Mouse (Mus musculus) CD8-positive naive resting alpha-beta T cell, adult 2 months (primary cell): ENCODE results near the gene Rab1b.

Source experiments
- DNase-seq, 2 experiments: peaks; one replicate each; pipeline ENCODE4 v3.0.0; 2022; ENCODE audit warnings: low read depth in 2 of 2, low spot score in 2 of 2

The Rab1b gene

DNA sequence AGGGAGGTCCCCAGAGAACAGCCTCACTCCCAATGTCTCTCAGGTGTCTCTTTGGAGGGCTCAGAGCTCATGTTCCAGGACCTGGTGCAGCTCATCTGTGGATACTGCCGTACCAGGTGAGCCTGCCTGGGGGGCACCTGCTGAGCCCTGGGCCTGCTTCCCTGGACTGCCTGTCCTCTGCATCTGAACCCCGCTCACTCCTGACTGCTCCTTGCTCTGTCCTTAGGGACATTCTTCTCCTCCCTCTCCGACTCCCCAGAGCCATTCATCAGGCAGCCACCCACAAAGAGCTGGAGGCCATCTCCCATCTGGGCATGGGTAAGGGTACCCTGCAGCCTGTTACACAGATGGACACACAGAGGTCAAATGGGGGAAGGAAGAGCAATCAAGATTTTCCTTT is 55.4 kb downstream of the Rab1b start:
- DNase-seq: no peak

DNA sequence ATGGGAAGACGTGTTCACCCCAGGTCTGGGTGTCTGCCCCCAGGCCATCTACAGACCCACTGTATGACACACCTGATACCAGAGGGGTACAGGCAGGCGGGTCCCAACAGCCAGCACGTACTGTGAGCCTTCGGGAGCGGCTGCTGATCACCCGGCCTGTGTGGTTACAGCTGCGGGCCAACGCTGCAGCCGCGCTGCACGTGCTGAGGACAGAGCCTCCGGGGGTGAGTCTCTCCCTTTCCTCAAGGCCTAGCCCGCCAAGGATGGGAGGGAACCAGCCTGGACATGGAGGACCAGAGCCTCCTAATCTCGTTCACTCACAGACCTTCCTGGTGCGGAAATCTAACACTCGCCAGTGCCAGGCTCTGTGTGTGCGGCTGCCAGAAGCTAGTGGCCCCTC is 55.8 kb downstream of the Rab1b start:
- DNase-seq: no peak

DNA sequence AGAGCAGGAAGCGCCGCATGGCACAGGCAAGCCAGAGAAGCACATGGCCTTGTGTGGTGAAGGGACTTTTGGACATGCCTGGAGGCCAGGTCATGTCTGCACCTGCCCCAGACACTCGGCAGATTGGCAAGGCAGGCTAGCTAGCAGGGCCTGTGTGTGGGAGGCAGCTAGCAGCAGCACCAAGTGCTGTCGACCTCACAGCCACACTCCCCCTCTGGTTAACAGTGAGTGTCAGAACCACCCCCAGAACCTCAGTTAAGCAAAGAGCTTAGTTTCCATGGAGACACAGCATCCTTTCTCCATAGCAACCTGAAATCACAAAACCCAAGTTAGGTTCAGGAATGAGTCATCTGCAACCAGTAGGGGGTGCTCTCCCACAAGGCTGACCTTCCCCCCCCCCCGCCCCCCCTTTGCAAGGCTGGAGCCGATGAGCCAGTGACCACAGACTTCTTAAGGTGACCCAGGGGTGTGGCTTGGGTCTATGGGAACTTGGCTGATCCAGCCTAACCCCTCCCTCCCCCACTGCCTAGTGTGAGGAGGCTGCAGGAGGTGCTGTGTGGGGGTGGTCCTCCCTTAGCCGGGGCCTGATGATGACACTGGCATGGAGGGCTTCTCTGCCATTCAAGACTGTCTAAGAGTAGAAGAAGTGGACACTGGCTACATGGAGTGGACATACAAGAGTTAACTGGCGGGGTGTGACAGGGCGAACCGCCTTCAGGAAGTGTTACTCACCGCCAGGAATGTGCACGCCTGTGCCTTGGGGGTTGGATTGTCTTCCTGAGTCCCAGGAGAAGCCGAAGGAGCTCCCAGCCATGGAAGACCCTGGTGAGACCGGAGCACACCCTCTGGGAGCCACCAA is 56.6 kb downstream of the Rab1b start, which contains the start of gene Rin1:
TSS of gene Rin1 (plus strand) at position 435 of the 859 bp plus-strand sequence.
- peak in 1 of 2 experiments; percentile 50 for DNase-seq

DNA sequence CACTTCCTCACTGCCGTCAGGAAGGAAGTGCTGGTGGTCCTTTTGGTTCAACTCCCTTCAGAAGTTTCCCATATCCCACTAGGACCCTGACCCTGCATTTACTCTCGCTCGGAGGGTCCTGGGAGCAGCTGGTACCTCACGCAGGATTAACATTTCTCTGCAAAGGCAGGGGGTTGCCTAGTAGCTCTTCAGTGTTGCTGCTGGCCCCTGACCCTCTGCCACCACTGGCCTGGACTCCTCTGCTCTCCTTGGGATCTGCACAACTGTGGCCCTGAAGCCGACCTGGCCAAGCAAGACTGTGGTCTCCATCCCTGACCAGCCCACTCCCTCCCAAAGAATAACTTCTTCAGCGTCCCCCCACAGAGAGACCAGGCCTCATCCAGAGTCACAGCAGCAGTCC is 57.5 kb downstream of the Rab1b start:
- no peak for DNase-seq
